Mouse (Mus musculus) heart, postnatal 0 days (tissue): ENCODE data around the gene Zfp36l1.
A peak's percentile ranks its signal among the peaks of the same experiment; 100 is the strongest.

Source experiments
- CTCF ChIP-seq: IDR thresholded peaks from 2 replicates; pipeline ENCODE4 v1.5.1; 2016; ENCODE audit warnings: antibody characterized with exemption, control low read depth, low read depth
- EP300 ChIP-seq: IDR thresholded peaks from 2 replicates; pipeline ENCODE4 v1.6.1; 2016; ENCODE audit warnings: antibody characterized with exemption, low read depth

- TF ChIP-seq CTCF: peak; percentile 22
- no peak for TF ChIP-seq EP300
Measured at GRCm38 (mm10) chr12:80151821-80152220, 39.0 kb upstream of the Zfp36l1 start.
